Mouse (Mus musculus): ENCODE data around the gene Cmklr1.

- TF ChIP-seq POLR2A (IDR thresholded peaks at IDR 0.05; ENCODE audit: low read depth, low read length) (no peak), CTCF (IDR thresholded peaks at IDR 0.05; ENCODE audit: extremely low read depth, insufficient read length, insufficient replicate concordance, low read depth, low read length) (no peak)
Measured at GRCm38 (mm10) chr5:113578428-113578827, 71.8 kb downstream of the Cmklr1 start.

Measured in small intestine, adult 2 months (tissue).